9 mouse cellular contexts compared by ENCODE assay signal in the genomic region with DNA sequence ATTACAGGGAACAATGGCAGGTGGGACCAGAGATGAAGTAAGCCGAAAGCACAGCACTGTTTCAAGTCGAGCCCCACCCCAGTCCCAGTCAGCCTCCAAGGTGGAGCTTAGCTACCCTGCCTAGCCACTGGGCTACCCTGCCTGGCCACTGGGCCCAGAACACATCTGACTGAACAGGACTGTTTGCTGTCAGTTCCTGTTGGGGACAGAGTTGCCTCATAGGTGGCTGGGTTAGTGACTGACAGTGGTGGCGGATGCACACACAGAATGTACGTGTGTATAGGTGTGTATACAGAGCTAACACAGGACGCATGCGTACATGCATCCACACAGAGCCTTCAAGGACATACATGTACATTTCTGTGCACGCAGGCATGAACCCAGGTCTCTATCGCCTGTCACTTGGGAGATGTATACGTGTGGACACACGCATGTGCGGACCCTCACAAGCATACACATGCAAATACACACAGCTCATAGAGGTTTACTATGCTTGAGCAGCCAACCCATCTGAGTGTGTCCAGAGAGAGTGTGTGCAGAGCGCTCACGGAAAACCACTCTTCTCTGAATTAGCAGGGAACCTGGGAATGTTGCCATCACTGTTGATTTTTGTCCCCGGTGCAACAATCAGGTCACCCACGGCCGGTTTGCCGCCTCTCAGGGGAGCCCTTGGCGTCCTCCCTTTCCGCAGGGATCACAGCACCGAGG. TPM values are rescaled to one million over a fixed set of nuclear protein-coding genes. Genes with fewer than 3 reads are reported as not detected.
A peak's percentile ranks its signal among the peaks of the same experiment; 100 is the strongest.
DNase-seq lines count a peak whose midpoint lies in the region; ATAC-seq and TF ChIP-seq lines count a peak whose summit lies in the region.
"Had no signal": no experiment of that assay in that cellular context is flagged by ENCODE, and none has a peak within 500 bp of the region (broad histone marks: within the 10 kb centered on the region; RNA-seq: fewer than 3 reads in every experiment).

No protein-coding gene starts in this region.

- peak overlapping the region; percentile 86 for H3K27ac ChIP-seq in forebrain, postnatal 0 days (ENCODE audit: low read depth, low read length)
- no peak overlapping the region for H3K27ac ChIP-seq in liver, embryonic 13.5 days

- WGBS in forebrain, postnatal 0 days, result 30% methylated on average over 20 of the region's 20 CpGs
- 35% methylated on average over 20 of the region's 20 CpGs for WGBS in liver, embryonic 13.5 days (ENCODE audit: insufficient replicate concordance)

- peak; percentile 42 for ATAC-seq in frontal cortex, adult (ENCODE audit: low TSS enrichment)
- peak; percentile 21 for ATAC-seq in forebrain, postnatal 0 days
- no peak for ATAC-seq in liver, embryonic 13.5 days (ENCODE audit: low read depth)
- no peak for ATAC-seq in inflammation-experienced regulatory T-cells, adult 6 months
- no peak for ATAC-seq in activated CD4-positive, CD25-positive, alpha-beta regulatory T cell, adult 4 months

- no peaks in the 10 kb centered on the region for H3K9me3 ChIP-seq in E14TG2a.4 (ENCODE audit: low read length)
- no peaks in the 10 kb centered on the region for H3K9me3 ChIP-seq in forebrain, postnatal 0 days (ENCODE audit: low read length)
- no peaks in the 10 kb centered on the region for H3K9me3 ChIP-seq in liver, embryonic 13.5 days (replicated peaks)

- no peak for TF ChIP-seq CTCF in E14TG2a.4 (conservative IDR thresholded peaks at IDR 0.05; ENCODE audit: low read length)
- no peak for TF ChIP-seq CTCF in forebrain, postnatal 0 days (IDR thresholded peaks at IDR 0.05; ENCODE audit: low read depth)

- no peak for DNase-seq in frontal cortex, postnatal 14 days (ENCODE audit: low spot score in 2 of 2)
- DNase-seq in forebrain, postnatal 0 days, result no peak
- DNase-seq in liver, embryonic 13.5 days, result no peak
- no peak for DNase-seq in cerebellum, adult 8-10 months

- H3K9ac ChIP-seq in forebrain, postnatal 0 days, result peak overlapping the region; percentile 73
- no peak overlapping the region for H3K9ac ChIP-seq in liver, embryonic 13.5 days

- H3K4me2 ChIP-seq in forebrain, postnatal 0 days (ENCODE audit: low read depth), result peak overlapping the region; percentile 72
- H3K4me2 ChIP-seq in liver, embryonic 13.5 days, result peak overlapping the region; percentile 72

- H3K36me3 ChIP-seq in E14TG2a.4 (ENCODE audit: insufficient read depth, low read length), result no peaks in the 10 kb centered on the region
- no peaks in the 10 kb centered on the region for H3K36me3 ChIP-seq in forebrain, postnatal 0 days (ENCODE audit: insufficient read depth)
- no peaks in the 10 kb centered on the region for H3K36me3 ChIP-seq in liver, embryonic 13.5 days

- peak overlapping the region; percentile 86 for H3K4me3 ChIP-seq in E14TG2a.4 (replicated peaks; ENCODE audit: low read length)
- H3K4me3 ChIP-seq in forebrain, postnatal 0 days (ENCODE audit: low read depth, low read length), result peak overlapping the region; percentile 69
- H3K4me3 ChIP-seq in liver, embryonic 13.5 days (replicated peaks), result peak overlapping the region; percentile 55

- peaks cover 71% of the 10 kb centered on the region for H3K4me1 ChIP-seq in E14TG2a.4 (replicated peaks; ENCODE audit: low read depth, low read length)
- H3K4me1 ChIP-seq in forebrain, postnatal 0 days (ENCODE audit: insufficient read depth), result no peaks in the 10 kb centered on the region; the same call in 1 of the 2 replicates
- peaks cover 29% of the 10 kb centered on the region for H3K4me1 ChIP-seq in liver, embryonic 13.5 days (replicated peaks)

- peaks cover 64% of the 10 kb centered on the region for H3K27me3 ChIP-seq in E14TG2a.4 (ENCODE audit: insufficient read depth, low read length)
- H3K27me3 ChIP-seq in forebrain, postnatal 0 days (ENCODE audit: insufficient read depth, low read length), result no peaks in the 10 kb centered on the region
- peaks cover 70% of the 10 kb centered on the region for H3K27me3 ChIP-seq in liver, embryonic 13.5 days

RNA-seq across cellular contexts. Expression of gene Gjd3, which starts 1.4 kb away (rescaled TPM):
- 1.2 and 1.4 TPM in 2 replicates for total RNA-seq in forebrain, postnatal 0 days (2014; rRNA removed)
- polyA plus RNA-seq in forebrain, postnatal 0 days (2015; fragmentation: Nextera tagmentation; extraction: Ambion mirVana), result 2.0 and 2.7 TPM in 2 replicates
- not detected in 2 replicates for polyA plus RNA-seq in liver, embryonic 13.5 days (2015; fragmentation: Nextera tagmentation; extraction: Ambion mirVana)
- polyA plus RNA-seq in inflammation-experienced regulatory T-cells, adult 6 months (2017; shearing (Covaris generic)), result not detected
- under 1 TPM in 1 of 2 experiments, not detected in 1; 0.41 TPM for polyA plus RNA-seq in activated CD4-positive, CD25-positive, alpha-beta regulatory T cell, adult 4 months (2017; shearing (Covaris generic))
- polyA plus RNA-seq: erythroblast, embryonic 14.5 days had no signal

RNA-seq across cellular contexts. Expression of gene Top2a, which starts 42.5 kb away (rescaled TPM):
- 30.2 and 40.7 TPM in 2 replicates for total RNA-seq in forebrain, postnatal 0 days (2014; rRNA removed)
- polyA plus RNA-seq in forebrain, postnatal 0 days (2015; fragmentation: Nextera tagmentation; extraction: Ambion mirVana), result 18.1 and 19.7 TPM in 2 replicates
- 208 and 245 TPM in 2 replicates for polyA plus RNA-seq in liver, embryonic 13.5 days (2015; fragmentation: Nextera tagmentation; extraction: Ambion mirVana)
- polyA plus RNA-seq in inflammation-experienced regulatory T-cells, adult 6 months (2017; shearing (Covaris generic)), result 100 to 1,000 TPM in 1 of 3 experiments, 10 to 100 TPM in 2; 34.9 to 332 (median 36.3) TPM
- 100 to 1,000 TPM; 118 to 121 TPM for polyA plus RNA-seq in activated CD4-positive, CD25-positive, alpha-beta regulatory T cell, adult 4 months (2017; shearing (Covaris generic))

RNA-seq across cellular contexts. Expression of gene Rara, which starts 53.8 kb away (rescaled TPM):
- total RNA-seq in forebrain, postnatal 0 days (2014; rRNA removed), result 11.6 and 15.2 TPM in 2 replicates
- polyA plus RNA-seq in forebrain, postnatal 0 days (2015; fragmentation: Nextera tagmentation; extraction: Ambion mirVana), result 9.5 and 10.7 TPM in 2 replicates
- polyA plus RNA-seq in liver, embryonic 13.5 days (2015; fragmentation: Nextera tagmentation; extraction: Ambion mirVana), result 3.4 and 3.8 TPM in 2 replicates
- polyA plus RNA-seq in inflammation-experienced regulatory T-cells, adult 6 months (2017; shearing (Covaris generic)), result 1 to 10 TPM; 7.4 to 8.1 (median 7.6) TPM
- 10 to 100 TPM in 1 of 2 experiments, 1 to 10 TPM in 1; 9.0 to 13.7 TPM for polyA plus RNA-seq in activated CD4-positive, CD25-positive, alpha-beta regulatory T cell, adult 4 months (2017; shearing (Covaris generic))

RNA-seq across cellular contexts. Expression of gene Igfbp4, which starts 59.6 kb away (rescaled TPM):
- 99.0 and 102 TPM in 2 replicates for total RNA-seq in forebrain, postnatal 0 days (2014; rRNA removed)
- polyA plus RNA-seq in forebrain, postnatal 0 days (2015; fragmentation: Nextera tagmentation; extraction: Ambion mirVana), result 128 and 142 TPM in 2 replicates
- 168 and 194 TPM in 2 replicates for polyA plus RNA-seq in liver, embryonic 13.5 days (2015; fragmentation: Nextera tagmentation; extraction: Ambion mirVana)
- polyA plus RNA-seq in inflammation-experienced regulatory T-cells, adult 6 months (2017; shearing (Covaris generic)), result 10 to 100 TPM in 2 of 3 experiments, under 1 TPM in 1; 0.09 to 20.6 (median 14.8) TPM
- 10 to 100 TPM; 33.7 to 43.6 TPM for polyA plus RNA-seq in activated CD4-positive, CD25-positive, alpha-beta regulatory T cell, adult 4 months (2017; shearing (Covaris generic))

Comparison
In these comparisons a context has a peak if more than half of its experiments do, and no peak if none do; other contexts are left out.
1. ATAC-seq: peak in frontal cortex, adult (single experiment) and forebrain, postnatal 0 days (single experiment); none in liver, embryonic 13.5 days (single experiment), inflammation-experienced regulatory T-cells, adult 6 months (single experiment) and activated CD4-positive, CD25-positive, alpha-beta regulatory T cell, adult 4 months (single experiment).
2. Peak in every context shown above with its lines, with median percentiles within 50 percentile points of each other: H3K4me3 ChIP-seq.